Mouse (Mus musculus): ENCODE measurements around the gene Rnf149. TPM values are rescaled to one million over a fixed set of nuclear protein-coding genes. Genes with fewer than 3 reads are reported as not detected.

The Rnf149 gene
- polyA plus RNA-seq, 2 experiments from 2014 or later, result 18.6 to 19.9 TPM

DNA sequence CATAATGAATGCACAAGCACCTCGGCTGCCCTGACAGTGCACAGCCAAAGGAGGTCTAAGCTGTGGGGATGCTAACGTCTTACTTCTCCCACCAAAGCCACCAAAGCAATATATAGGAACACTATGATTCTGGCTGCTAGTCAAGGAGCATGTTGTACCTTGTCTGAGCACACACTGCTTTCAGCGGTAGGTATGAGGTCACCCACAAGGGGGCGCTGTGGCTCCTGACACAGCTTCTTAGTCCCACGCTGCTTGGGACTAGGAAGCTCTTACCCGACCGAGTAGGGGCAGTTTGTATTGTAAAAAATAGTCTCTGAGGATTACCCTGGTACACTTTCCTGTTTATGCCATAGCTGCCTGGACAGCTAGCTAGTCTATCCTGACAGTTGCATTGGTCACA lies 49.8 kb downstream of the Rnf149 start:
- peak; percentile 79 for ATAC-seq

DNA sequence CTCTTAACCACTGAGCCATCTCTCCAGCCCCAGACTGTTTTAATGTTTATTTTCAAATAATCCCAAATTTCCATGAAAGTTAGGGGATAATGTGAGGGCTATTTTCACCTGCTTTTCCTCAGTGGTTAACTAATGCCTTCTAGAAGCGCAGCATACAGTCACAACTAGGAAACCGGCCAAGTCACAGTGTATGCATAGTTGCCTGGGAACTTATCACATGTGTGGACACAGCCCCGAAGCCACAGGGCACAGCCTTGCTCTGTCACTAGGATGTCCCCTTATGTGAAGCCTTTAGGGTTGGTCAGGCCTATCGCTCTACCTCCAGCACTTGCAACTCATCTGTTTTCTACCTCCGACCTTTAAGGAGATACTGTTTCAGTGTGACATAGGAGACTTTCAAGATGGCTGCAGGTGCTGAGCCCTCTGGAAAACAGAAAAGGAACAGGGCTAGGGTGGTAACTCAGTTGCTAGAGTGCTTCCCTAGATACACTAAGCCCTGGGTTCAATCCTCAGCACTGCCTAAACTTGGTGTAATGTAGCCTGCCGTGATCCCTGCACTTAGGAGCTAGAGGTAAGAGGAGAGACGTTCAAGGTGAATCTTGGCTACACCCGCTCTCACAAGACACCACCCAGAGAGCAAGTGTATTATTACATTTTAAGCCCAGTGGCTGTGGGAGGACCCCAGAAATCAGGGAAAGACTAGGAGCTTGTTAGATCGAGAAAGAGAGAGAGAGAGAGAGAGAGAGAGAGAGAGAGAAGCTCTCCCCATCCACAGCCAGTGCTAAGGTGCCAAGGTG lies 50.6 kb downstream of the Rnf149 start:
- ATAC-seq, result no peak

DNA sequence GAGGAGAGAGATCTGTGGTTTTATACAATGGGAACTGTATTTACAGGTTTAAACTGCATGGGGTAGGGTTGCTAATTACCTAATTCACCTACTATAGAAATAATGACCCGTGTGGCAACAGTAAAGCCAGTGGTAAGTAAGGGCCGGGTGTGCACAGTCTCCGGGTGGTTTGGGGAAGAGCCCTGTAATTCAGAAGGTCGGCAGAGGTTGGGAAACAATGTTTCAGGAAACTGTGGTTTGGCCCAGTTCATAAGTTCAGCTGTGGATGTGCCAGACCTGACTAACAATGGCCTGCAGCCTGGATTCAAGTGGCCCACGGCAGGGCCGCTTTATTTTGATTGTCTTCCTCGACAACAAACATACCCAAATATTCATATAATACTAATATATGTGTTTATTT lies 51.4 kb downstream of the Rnf149 start:
- ATAC-seq, result no peak

DNA sequence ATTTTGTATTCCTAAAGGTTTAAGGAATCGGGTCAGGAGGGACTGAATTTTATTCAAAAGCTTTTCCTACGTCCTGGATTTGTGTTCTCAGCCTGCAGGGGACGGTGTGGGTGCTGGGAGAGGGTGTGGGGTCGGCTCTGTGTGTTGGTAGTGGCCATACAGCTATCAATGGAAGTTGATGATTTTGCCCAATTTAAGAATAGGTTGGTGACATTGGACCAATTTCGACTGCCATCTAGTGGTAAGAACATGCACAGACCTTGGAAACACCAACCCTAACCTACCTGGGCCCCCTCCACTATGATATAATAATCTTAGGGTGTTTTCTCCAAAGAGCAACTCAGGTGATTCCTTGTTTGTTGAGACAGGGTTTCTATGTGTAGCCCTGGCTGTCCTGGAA lies 54.7 kb downstream of the Rnf149 start:
- ATAC-seq, result no peak

DNA sequence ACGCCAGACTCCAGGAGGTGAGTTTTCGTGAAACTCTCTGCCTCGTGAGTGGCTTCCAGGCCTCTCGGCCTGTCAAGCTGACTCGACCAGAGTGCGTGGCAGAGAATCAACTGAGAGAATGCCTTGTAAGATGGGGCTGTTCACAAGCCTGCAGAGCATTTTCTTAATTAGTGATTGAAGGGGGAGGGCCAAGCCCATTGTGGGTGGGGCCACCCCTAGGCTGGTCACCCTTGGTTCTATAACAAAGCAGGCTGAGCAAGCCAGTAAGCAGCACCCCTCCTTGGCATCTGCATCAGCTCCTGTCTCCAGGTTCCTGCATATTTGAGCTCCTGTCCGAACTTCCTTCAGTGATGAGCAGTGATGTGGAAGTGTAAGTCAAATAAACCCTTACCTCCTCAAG lies 55.9 kb downstream of the Rnf149 start:
- no peak for ATAC-seq

DNA sequence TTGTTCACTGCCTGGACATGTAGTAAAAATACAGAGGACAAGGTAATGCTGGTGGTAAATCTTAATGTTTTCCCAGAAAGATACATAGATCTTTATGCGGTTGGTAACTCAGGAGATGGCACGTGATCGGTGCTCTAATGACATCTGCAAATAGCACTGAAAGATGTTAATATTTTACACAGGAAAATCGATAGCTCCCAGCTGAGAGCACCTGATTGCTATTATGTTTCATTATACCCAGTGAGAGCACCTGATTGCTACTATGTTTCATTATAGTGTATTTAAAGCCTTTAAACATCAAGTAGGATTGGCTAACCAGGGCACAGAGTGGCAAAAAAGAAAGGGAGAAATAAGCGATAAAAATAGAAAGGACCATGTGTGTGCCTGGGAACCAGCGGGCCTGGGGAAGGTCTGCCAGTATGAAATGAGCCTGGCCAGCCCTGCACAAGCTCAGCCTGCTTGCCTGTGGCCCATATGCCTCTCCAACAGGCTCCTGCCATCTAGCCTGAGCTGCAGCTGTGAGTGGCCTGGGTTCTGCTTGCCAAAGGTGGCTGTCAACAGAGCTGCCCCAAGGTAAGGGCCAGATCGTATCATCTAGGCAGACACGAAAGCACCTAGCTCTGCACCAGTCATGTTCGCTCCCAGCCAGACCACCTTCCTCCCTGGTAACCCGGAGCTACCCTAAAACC lies 61.8 kb downstream of the Rnf149 start:
- no peak for ATAC-seq

DNA sequence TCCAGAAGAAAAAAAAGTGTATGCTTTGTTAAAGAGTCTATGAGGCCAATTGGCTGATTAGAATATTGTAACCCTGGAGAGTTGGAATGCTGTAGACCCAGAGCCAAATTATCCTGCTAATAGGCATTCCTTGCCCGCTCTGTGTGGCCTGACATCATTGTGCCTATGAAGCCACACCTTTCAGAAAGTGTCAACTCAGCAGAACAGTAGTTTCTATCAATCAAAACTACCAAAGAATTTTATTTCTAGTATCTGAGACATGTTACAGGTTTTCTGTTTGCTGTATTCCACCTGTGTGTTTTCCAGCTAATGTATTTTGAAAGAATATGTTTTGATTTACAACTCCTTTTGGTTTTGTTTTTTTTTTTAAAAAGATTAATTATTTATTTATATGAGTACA lies 65.0 kb downstream of the Rnf149 start:
- ATAC-seq, result no peak

DNA sequence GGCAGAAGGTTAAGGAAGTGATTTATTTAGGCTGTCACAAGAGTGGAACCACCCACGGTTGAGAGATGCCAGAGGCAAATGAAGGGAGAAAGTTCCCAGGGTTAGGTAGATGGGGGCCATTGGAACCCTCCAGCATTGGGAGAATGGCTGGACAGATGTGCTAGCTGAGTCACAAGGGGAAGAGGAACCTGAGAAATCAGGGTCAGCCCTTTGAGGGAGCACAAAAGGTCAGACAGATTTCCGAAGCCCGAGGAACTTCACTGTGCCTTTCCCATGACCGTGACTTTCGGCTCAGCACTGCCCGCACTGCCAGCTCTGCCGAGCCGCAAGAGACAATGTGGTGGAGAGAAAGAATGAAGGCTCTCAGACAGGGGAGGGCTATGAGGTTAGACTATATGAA lies 65.4 kb downstream of the Rnf149 start:
- no peak for ATAC-seq

DNA sequence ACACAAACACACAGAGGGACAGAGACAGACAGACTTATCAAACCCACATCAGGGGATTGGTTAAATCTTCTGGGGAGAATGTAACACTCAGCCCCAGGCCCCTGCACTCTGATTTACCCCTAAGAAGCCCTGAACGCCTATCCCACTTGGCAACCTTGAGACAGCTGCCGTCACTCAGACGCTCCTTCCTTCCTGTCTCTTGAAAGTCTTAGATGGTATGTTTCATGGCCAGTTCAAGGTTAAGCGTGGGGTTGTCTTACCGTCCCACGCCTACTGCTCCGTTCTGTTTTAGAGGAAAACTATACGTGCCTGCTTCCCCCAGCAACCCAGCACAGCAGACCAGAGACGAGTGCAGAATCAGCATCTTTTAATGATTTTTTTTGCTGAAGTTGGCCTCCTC lies 71.6 kb downstream of the Rnf149 start:
- no peak for ATAC-seq

DNA sequence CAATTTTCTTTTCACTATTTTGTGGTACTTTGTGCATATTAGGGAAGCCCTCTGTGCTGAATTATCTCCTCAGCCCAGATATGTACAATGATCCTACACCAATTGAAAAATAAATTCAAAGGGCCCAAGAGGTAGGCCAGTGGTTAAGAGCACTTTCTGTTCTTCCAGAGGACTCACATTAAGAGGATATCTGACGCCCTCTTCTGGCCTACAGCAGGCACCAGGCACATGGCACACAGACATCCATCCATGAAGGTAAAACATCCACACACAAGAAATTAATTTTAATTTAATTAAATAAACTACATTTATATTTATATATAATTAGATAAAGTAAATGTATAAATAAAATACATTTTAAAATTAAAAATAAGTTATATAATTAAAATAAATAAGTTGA lies 72.9 kb downstream of the Rnf149 start:
- no peak for ATAC-seq

DNA sequence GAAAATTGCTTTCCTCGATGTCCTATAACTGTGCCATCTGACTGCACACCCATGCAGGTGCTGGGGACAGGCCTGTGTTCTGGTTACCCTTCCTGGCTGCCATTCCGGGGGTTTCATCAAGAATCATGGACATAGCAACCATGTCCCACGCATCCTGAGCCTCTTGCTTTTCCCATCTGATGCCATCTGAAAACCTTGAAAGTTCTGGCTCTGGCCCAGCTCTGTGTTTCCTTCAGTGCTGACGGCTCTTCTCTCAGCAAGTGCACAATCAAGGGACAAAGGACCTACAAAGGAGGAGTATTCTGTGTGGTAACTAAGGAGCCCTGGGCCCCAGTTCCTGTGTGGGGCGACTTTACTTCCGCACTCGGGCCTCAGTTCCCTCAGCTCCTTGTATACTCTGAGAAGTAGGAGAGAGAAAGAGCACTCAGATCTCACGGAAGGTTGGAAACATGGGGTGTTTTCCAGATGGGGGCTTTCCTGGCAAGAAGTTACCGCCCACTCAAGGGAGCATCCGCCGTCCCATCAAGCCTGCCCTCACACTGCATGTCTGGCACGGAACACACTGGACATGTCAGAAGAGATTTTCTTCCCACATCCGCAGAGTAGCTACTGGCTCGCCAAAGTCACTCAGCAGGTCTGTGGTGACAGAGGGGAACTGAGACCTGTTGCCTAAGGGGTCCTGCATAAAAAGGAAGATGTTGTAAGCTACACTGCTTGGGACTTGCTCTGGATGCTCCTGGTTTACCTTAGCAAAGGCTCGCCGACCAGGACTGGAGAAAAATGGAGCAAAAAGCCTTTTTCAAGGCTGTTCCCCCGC lies 74.2 kb downstream of the Rnf149 start:
- ATAC-seq, result peak; percentile 39

Other genes with a start within 250 kb of the Rnf149 start
- gene Rpl31, start 209.6 kb downstream of the Rnf149 start, polyA plus RNA-seq (2017; shearing (Covaris generic)), result 100 to 1,000 TPM; 322 to 513 TPM
- 1 to 10 TPM; 2.3 to 2.8 TPM for gene Tbc1d8, start 98.7 kb downstream of the Rnf149 start, polyA plus RNA-seq (2017; shearing (Covaris generic))
- 1 to 10 TPM; 2.9 to 4.8 TPM for gene Cnot11, start 42.4 kb downstream of the Rnf149 start, polyA plus RNA-seq (2017; shearing (Covaris generic))
- not detected for gene Creg2, start 74.1 kb upstream of the Rnf149 start, polyA plus RNA-seq (2017; shearing (Covaris generic))
- gene Rfx8, start 143.6 kb upstream of the Rnf149 start, polyA plus RNA-seq (2017; shearing (Covaris generic)), result not detected
- not detected for gene Gm3646, start 227.9 kb upstream of the Rnf149 start, polyA plus RNA-seq (2017; shearing (Covaris generic))